Mouse (Mus musculus) cortical plate, adult 2 months (tissue): Measurements from ENCODE around the gene 2310034G01Rik. TPM values are rescaled to one million over a fixed set of nuclear protein-coding genes. Genes with fewer than 3 reads are reported as not detected.

Experiments
- H3K27ac ChIP-seq: fragments of 200-500 bp; 2 replicates; pipeline ENCODE4 v1.5.1; 2012; ENCODE audit warnings: low read length, control low read depth, inconsistent platforms; ENCODE audit not compliant: insufficient read depth
- H3K4me1 ChIP-seq: fragments of 200-500 bp; 2 replicates; pipeline ENCODE4 v1.6.1; 2011; ENCODE audit warnings: low read length; ENCODE audit not compliant: control insufficient read depth, insufficient read depth
- H3K4me3 ChIP-seq: fragments of 200-500 bp; 2 replicates; pipeline ENCODE4 v1.5.1; 2011; ENCODE audit warnings: mild to moderate bottlenecking, low read length, control low read depth; ENCODE audit not compliant: insufficient read depth
- CTCF ChIP-seq: fragments of 200-500 bp; IDR thresholded peaks from 2 replicates; pipeline ENCODE4 v1.5.1; 2011; ENCODE audit warnings: mild to moderate bottlenecking, control low read depth, low read length; ENCODE audit not compliant: insufficient read depth; ENCODE audit errors: extremely low read depth
- POLR2A ChIP-seq: fragments of 200-500 bp; IDR thresholded peaks from 2 replicates; pipeline ENCODE4 v1.6.1; 2011; ENCODE audit warnings: mild to moderate bottlenecking, low read length, control low read depth; ENCODE audit not compliant: insufficient read depth; ENCODE audit errors: extremely low read depth
- polyA plus RNA-seq: library from polyadenylated mRNA; depleted of rRNA; stranded (reverse); fragments of >200 nt; gene quantifications from 2 replicates; pipeline ENCODE4 v1.2.3, GENCODE M21; 2012

The 2310034G01Rik gene
- polyA plus RNA-seq, 1 experiment: 1.7 TPM

DNA sequence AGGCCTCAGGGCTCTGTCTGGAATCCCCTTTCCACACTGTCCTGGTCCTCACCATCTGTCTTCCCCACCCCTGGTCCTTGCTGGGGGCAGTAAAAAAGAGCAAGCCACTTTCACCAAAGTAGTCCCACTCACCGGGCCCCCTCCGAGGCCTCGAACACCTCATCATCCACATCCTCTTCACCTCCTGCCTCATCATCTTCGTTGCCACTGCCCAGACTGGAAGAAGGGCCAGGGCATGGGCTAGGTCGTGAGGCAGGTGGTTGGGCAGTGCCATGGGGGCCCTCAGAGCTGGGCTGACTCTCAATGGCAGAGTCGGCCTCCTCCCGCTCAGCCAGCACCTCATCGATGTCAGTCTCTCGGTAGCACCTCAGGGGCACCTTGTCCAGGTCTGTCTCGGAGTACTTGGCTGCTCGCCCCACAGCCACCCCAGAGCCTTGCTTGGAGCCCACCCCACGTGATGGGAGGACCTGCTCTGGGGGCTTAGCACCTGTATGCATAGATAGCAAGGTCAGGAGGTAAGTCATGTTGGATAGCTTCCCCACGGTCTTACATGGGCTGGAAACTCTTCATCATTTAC, 27.0 kb downstream of the 2310034G01Rik start:
- TF ChIP-seq CTCF (no peak), POLR2A (no peak)
- H3K4me3 ChIP-seq: no peak overlapping the region; the same call in 1 of the 2 replicates
- peaks cover 10% of the 10 kb centered on the region for H3K4me1 ChIP-seq
- peak overlapping the region; percentile 73 for H3K27ac ChIP-seq

DNA sequence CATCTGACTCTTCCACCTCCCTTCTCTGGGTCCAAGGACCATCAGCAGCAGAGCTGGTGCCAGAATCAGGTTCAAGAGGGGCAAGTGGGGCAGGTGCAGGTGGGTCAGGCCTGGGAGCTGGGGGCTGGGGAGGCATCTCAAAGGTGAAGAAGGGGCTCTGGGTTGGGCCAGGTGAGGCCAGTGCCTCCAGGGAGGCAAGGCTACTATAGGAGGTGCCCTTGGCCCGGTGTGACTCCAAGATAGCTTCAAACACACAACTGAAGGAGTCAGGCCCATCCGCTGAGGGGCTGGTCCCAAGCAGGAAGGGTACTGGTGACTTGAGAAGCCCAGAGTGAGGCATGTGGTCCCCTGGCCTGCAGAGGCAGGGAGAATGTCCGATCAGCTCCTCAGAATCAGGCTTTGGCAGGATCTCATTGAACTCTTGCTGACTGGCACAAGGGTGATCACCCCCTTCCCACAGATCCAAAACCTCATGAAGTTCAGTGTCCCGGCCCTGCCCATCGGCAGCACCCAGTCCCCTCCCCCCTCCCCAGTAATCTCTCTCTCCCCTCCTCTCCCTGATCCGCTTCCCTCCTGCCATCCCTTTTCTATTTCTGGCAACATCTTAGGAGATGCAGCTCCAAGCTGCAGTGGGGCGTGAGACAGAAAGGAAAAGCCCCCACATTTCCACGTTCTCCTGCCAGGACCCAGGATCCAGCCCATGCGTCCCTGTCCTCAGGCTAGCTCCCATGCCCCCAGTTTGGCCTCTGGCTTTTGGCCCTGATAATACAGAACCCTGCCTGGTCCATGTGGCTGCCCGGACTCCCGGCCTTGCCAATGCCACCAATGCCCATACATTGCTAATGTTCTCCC, 27.7 kb downstream of the 2310034G01Rik start:
- peaks cover 10% of the 10 kb centered on the region for H3K4me1 ChIP-seq
- H3K27ac ChIP-seq: peak overlapping the region; percentile 90
- no peak overlapping the region; the same call in 1 of the 2 replicates for H3K4me3 ChIP-seq
- no peak for TF ChIP-seq CTCF

DNA sequence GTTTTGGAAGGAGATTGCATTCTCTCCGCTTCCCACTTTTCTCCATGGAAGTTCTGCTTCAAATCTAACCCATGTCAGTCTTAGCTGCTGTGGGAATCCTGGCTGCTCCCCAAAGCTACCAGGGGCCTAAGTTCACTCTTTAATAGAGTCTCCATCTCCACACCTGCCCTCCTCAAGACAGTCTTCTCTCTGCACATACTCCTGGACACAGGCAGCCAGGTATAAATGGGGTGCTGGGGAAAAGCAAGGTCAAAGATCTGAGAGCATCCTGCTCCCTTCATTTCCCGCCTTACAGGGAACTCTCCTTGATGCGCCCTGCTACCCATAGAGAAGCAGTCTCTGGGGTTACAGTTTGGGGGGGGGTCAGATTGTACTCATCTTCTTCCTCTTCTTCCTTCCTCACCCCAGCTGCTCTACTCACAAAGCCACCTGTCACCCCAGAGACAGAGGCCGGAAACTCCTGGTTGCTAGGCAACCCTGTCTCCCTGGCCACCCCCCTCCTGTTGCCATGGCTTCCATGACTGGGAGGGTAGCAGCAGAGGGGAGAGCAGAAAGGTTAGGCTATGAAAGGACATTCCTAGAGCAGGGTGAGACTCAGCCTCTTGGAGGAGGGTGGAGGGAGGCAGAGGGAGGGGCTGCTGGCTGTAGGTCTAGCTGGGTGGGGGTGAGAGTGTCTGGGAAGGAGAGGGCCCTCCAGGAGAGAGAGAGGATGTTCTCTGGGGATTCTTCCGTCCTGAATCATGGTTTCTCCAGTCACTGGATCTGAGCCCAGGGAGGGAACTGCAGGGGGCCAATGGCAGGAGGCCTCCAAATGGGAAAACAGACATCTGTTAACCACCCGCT, 28.8 kb downstream of the 2310034G01Rik start:
- TF ChIP-seq CTCF (no peak), POLR2A (no peak)
- Histone ChIP-seq H3K27ac (0 out of 2 replicates have a peak overlapping the region, but pooled peaks have one; percentile 4), H3K4me1 (peaks cover 10% of the 10 kb centered on the region), H3K4me3 (no peak overlapping the region)

DNA sequence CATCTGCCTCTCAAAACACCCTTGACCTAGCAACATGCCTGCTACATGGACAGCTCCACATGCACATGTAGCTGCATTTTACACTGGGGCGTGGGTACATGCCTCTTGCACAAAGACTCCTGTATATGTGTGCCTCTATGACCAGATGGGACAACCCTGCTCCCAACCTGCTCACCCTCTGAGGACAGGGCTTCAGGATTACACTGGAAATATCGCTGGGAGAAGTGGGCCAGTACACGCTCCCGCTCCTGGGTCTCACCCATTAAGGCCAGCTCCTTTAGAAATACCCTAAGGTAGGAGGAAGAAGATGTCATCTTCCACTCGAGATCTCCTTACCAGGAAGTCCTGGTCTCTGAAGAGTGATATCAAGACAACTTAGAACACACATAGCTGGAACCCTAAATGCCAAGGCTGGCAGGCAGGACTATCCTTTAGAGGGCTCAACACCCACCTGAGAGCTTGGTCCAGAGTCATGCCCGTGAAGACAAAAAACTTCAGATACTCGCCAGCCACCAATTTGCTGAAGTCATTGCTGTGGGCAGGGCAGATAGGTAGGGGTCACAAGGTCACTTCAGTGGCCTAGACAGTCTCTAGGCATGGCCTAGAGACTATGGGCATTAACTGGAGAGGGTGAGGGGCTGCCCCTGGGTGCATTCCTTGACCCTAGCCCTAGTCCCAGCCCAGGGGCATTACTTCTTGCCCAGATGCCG, 29.9 kb downstream of the 2310034G01Rik start:
- TF ChIP-seq CTCF (no peak), POLR2A (no peak)
- Histone ChIP-seq H3K4me3 (no peak overlapping the region), H3K4me1 (peaks cover 11% of the 10 kb centered on the region), H3K27ac (0 out of 2 replicates have a peak overlapping the region, but pooled peaks have one; percentile 14)

DNA sequence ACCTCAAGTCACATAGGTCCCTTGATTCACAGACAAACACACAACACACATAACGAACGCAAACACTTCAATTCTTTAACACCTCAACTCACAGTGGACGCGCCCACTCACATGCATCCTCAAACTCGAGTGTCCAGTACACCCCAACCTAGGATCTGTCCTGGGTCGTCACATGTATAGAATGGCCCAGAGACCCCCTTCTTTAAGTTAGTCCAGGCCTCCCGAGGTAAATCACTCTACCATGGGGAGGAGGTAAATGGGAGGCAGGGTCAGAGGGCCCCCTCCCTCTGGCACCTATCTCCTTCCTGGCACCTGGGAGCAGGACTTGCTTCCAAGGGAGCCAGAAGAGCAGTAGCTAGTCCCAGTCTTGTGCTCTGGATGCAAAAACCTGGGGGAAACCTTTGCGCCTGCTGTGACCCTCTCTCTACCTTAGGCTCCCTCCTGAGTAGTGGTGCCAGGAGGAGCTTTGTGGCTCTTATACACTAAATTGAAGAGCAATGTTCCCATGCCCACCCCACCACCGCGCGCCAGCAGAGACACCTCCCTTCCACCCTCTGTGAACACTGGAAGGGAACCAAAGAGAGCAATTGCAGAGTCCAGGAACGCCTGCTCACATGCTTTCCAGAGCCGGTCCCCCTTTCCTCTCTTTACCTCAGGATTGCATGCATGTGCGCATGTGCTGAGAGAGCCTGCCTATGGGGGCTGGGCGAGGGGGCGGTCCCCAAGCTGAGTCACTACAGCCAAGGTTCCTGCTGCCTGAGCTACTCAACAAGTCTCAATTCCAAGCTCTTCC, 31.3 kb downstream of the 2310034G01Rik start:
- Histone ChIP-seq H3K27ac (peak overlapping the region; percentile 95), H3K4me1 (peaks cover 11% of the 10 kb centered on the region), H3K4me3 (peak overlapping the region; percentile 85)
- TF ChIP-seq CTCF (no peak), POLR2A (peak; percentile 70)

DNA sequence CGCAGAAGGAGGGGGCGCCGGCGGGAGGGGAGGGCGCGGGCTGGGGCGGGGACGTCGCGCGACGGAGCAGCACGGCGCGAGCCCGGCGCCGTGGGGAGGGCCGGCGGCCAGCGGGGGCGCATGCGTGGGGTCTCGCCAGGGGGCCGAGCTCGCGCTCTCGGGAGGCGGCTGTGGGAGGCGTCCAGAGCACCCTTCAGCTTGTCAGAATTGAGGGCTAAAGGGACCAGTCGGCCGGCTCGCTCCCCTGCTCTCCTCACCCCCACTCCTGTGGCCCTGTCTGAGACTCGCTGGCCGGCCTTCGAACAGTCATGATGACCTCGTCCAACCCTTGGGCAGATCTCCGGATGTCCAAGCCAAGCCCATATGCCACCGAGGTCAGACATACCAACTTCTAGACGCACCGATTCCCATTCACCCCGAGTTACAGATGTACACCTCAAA, 32.1 kb downstream of the 2310034G01Rik start:
- H3K4me3 ChIP-seq: peak overlapping the region; percentile 85
- TF ChIP-seq POLR2A (peak; percentile 44; the same call in 1 of the 2 replicates), CTCF (no peak)
- peak overlapping the region; percentile 95 for H3K27ac ChIP-seq
- peaks cover 11% of the 10 kb centered on the region for H3K4me1 ChIP-seq

DNA sequence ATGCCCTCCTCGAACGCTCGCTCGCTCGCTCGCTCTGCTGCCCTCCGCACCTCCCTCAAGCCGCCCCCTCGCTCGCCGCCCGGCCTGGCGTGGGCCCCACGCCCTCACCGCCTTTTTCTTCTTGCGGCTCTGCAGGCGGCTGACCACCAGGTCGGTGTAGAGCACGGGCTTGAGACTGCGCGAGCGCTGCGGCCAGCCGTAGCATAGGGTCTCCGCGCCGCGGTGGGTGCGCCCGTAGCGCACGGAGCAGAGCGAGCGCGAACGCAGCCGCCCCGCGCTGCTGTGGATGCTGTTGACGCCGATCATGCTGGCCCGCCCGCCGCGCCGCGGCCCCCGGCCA, 32.6 kb downstream of the 2310034G01Rik start:
- no peak for TF ChIP-seq POLR2A
- no peak for TF ChIP-seq CTCF
- Histone ChIP-seq H3K27ac (peak overlapping the region; percentile 71), H3K4me1 (peaks cover 9% of the 10 kb centered on the region), H3K4me3 (peak overlapping the region; percentile 85)

DNA sequence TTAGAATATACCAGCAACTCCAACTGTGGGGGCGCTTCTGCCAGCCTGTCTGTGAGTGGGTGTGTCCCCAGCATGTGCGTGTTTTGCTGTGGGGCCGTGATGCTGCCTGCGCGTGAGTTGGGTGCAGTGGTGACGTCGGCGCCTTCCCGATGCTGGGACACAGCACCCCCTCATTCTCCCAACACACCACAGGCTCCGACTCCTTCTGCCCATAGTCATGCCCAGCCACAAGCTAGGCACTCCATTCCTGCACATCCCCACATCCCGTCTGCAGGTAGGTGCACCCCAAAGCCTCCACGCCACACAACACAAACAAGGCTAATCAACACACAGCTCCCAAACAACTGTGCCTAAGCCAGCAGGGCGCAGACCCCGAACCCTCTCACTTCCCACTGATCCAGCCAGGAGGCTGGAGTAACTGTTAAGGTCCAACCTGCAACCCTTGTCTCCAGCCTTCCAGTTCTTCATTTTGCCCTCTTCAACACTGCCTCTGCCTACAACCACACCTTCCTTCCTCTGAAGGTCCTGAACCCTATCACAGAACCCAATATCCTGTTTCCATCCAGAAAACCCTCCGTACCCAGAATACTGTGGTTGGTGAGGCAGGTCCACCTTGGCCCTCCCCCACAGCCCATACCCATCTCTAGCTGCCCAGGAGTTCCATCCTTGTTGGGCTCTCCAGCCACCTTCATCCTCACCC, 33.1 kb downstream of the 2310034G01Rik start:
- peak overlapping the region; percentile 71 for H3K27ac ChIP-seq
- H3K4me1 ChIP-seq: peaks cover 7% of the 10 kb centered on the region

More for the DNA sequence above, 33.1 kb downstream of the 2310034G01Rik start:
- H3K4me3 ChIP-seq: peak overlapping the region; percentile 85
- TF ChIP-seq CTCF (no peak), POLR2A (peak; percentile 95)
